ENCODE assay signal across 30 mouse cellular contexts in genomic region chr10:13250280-13250679, GRCm38 (mm10). TPM values are rescaled to one million over a fixed set of nuclear protein-coding genes. Genes with fewer than 3 reads are reported as not detected.
A peak's percentile ranks its signal among the peaks of the same experiment; 100 is the strongest.
DNase-seq lines count a peak whose midpoint lies in the region; ATAC-seq and TF ChIP-seq lines count a peak whose summit lies in the region.
"Had no signal": no experiment of that assay in that cellular context is flagged by ENCODE, and none has a peak within 500 bp of the region (broad histone marks: within the 10 kb centered on the region; RNA-seq: fewer than 3 reads in every experiment).

No protein-coding gene starts in this region.

- peaks cover 29% of the 10 kb centered on the region for H3K36me3 ChIP-seq in heart, embryonic 16.5 days (ENCODE audit: control insufficient read depth, insufficient read depth)
- H3K36me3 ChIP-seq in lung, embryonic 14.5 days (ENCODE audit: insufficient read depth) = peaks cover 24% of the 10 kb centered on the region
- H3K36me3 ChIP-seq: hindbrain, embryonic 15.5 days; liver, embryonic 15.5 days had no signal

- no peak for DNase-seq in frontal cortex, postnatal 10 days (ENCODE audit: low spot score in 2 of 2)
- DNase-seq in heart, adult 11 months = no peak
- DNase-seq in lung, embryonic 14.5 days = peak; percentile 40
- DNase-seq in lung, adult 2 months = no peak
- DNase-seq in brain, embryonic 18.5 days (ENCODE audit: low read depth, low spot score) = peak; percentile 46
- no peak for DNase-seq in adrenal gland, postnatal 25 days
- DNase-seq: adrenal gland, postnatal 10 days; cerebellum, adult 18-20 months; cerebellum, postnatal 10 days; gastrocnemius, adult 2 months; kidney, adult 11 months; kidney, postnatal 36 days; lung, postnatal 4 days; right cerebral cortex, adult 18-20 months; spleen, adult 18-20 months; thymus, adult 18-20 months; thymus, postnatal 25 days had no signal

- no peak overlapping the region for H3K4me2 ChIP-seq in heart, embryonic 16.5 days (ENCODE audit: low read depth, low read length)
- H3K4me2 ChIP-seq in lung, embryonic 14.5 days = no peak overlapping the region
- H3K4me2 ChIP-seq: forebrain, embryonic 12.5 days; hindbrain, embryonic 15.5 days; liver, embryonic 15.5 days; midbrain, embryonic 12.5 days; neural tube, embryonic 12.5 days had no signal

- peak overlapping the region; percentile 61 for H3K27ac ChIP-seq in heart, embryonic 16.5 days (ENCODE audit: low read length)
- H3K27ac ChIP-seq in lung, embryonic 14.5 days (ENCODE audit: low read depth) = peak overlapping the region; percentile 55; the same call in 1 of the 2 replicates
- H3K27ac ChIP-seq: forebrain, embryonic 12.5 days; gastrocnemius, adult 2 months; hindbrain, embryonic 10.5 days; hindbrain, embryonic 15.5 days; layer of hippocampus, adult 2 months; liver, embryonic 15.5 days; midbrain, embryonic 12.5 days; neural tube, embryonic 12.5 days had no signal

- no peaks in the 10 kb centered on the region for H3K9me3 ChIP-seq in heart, embryonic 16.5 days (replicated peaks; ENCODE audit: control insufficient read depth, low read length)
- H3K9me3 ChIP-seq in lung, embryonic 14.5 days (ENCODE audit: low read depth, low read length) = no peaks in the 10 kb centered on the region
- H3K9me3 ChIP-seq: forebrain, embryonic 12.5 days; hindbrain, embryonic 10.5 days; hindbrain, embryonic 15.5 days; liver, embryonic 15.5 days; megakaryocyte, embryonic 14.5 days; midbrain, embryonic 12.5 days; neural tube, embryonic 12.5 days had no signal

- 33% methylated on average over 2 of the region's 2 CpGs for WGBS in heart, embryonic 16.5 days
- WGBS in lung, embryonic 14.5 days = 20% methylated on average over 2 of the region's 2 CpGs
- WGBS in lung, adult 2 months = 34% methylated on average over 2 of the region's 2 CpGs

- ATAC-seq in frontal cortex, adult (ENCODE audit: low TSS enrichment) = peak; percentile 96
- no peak for ATAC-seq in heart, embryonic 16.5 days (replicated peaks; ENCODE audit: extremely low read depth, insufficient read depth, low FRiP score)
- no peak for ATAC-seq in lung, embryonic 14.5 days (ENCODE audit: insufficient read depth)
- ATAC-seq: inflammation-experienced regulatory T-cells, adult 6 months; Patski had no signal

- TF ChIP-seq CTCF in lung, embryonic 14.5 days (IDR thresholded peaks at IDR 0.05; ENCODE audit: low read depth) = no peak
- no peak for TF ChIP-seq CTCF in lung, adult 2 months (IDR thresholded peaks at IDR 0.05; ENCODE audit: insufficient read depth, low read length)

- H3K4me1 ChIP-seq in heart, embryonic 16.5 days (ENCODE audit: control insufficient read depth, insufficient read depth, low read length) = peaks cover 23% of the 10 kb centered on the region
- H3K4me1 ChIP-seq in lung, embryonic 14.5 days (ENCODE audit: insufficient read depth) = peaks cover 2% of the 10 kb centered on the region; the same call in 1 of the 2 replicates
- H3K4me1 ChIP-seq in lung, adult 2 months (ENCODE audit: control insufficient read depth, insufficient read depth, low read length) = peaks cover 2% of the 10 kb centered on the region; the same call in 1 of the 2 replicates
- H3K4me1 ChIP-seq: hindbrain, embryonic 15.5 days; liver, embryonic 15.5 days; neural tube, embryonic 12.5 days had no signal

- H3K9ac ChIP-seq in heart, embryonic 16.5 days (ENCODE audit: low read length) = no peak overlapping the region
- no peak overlapping the region for H3K9ac ChIP-seq in lung, embryonic 14.5 days
- H3K9ac ChIP-seq: forebrain, embryonic 12.5 days; hindbrain, embryonic 15.5 days; liver, embryonic 15.5 days; midbrain, embryonic 12.5 days; neural tube, embryonic 12.5 days had no signal

- H3K27me3 ChIP-seq in heart, embryonic 16.5 days (ENCODE audit: control insufficient read depth, insufficient read depth, low read length) = no peaks in the 10 kb centered on the region
- H3K27me3 ChIP-seq in lung, embryonic 14.5 days (ENCODE audit: insufficient read depth, low read length) = no peaks in the 10 kb centered on the region
- H3K27me3 ChIP-seq: forebrain, embryonic 12.5 days; hindbrain, embryonic 15.5 days; liver, embryonic 15.5 days; megakaryocyte, embryonic 14.5 days; midbrain, embryonic 12.5 days; neural tube, embryonic 12.5 days; Patski had no signal

- no peak overlapping the region for H3K4me3 ChIP-seq in heart, embryonic 16.5 days (ENCODE audit: low read length)
- no peak overlapping the region for H3K4me3 ChIP-seq in lung, embryonic 14.5 days (ENCODE audit: low read depth, low read length)
- no peak overlapping the region for H3K4me3 ChIP-seq in lung, adult 2 months (replicated peaks; ENCODE audit: extremely low read depth, low read depth, low read length)
- H3K4me3 ChIP-seq: forebrain, embryonic 12.5 days; gastrocnemius, adult 2 months; hindbrain, embryonic 10.5 days; hindbrain, embryonic 15.5 days; layer of hippocampus, adult 2 months; liver, embryonic 15.5 days; megakaryocyte, embryonic 14.5 days; midbrain, embryonic 12.5 days; myocyte; neural tube, embryonic 12.5 days had no signal

- no peak for TF ChIP-seq POLR2A in lung, adult 2 months (IDR thresholded peaks at IDR 0.05; ENCODE audit: borderline replicate concordance, extremely low read depth, low read depth, low read length)

RNA-seq across cellular contexts. Expression of gene Ltv1, which starts 57.3 kb away (rescaled TPM):
- polyA plus RNA-seq in heart, embryonic 16.5 days (2015; fragmentation: Nextera tagmentation; extraction: Ambion mirVana) = 42.4 and 47.1 TPM in 2 replicates
- polyA plus RNA-seq in lung, embryonic 14.5 days (2014; fragmentation: Nextera tagmentation; extraction: Ambion mirVana) = 81.7 and 83.8 TPM in 2 replicates
- polyA plus RNA-seq in lung, adult 2 months (2012; rRNA removed) = 7.3 and 12.2 TPM in 2 replicates
- 36.5 and 37.0 TPM in 2 replicates for total RNA-seq in adrenal gland, postnatal 25 days (2021)

Comparison
In these comparisons a context has a peak if more than half of its experiments do, and no peak if none do; other contexts are left out.
1. DNase-seq: peak in lung, embryonic 14.5 days (single experiment) and brain, embryonic 18.5 days (single experiment); none in frontal cortex, postnatal 10 days (0 of 2), heart, adult 11 months (single experiment), lung, adult 2 months (single experiment) and adrenal gland, postnatal 25 days (single experiment).